Mouse (Mus musculus): ENCODE measurements around the gene Bcl2a1a.
"Not testable (repeated sequence)": the region's sequence is repeated elsewhere in the genome, so short reads cannot be mapped to it uniquely, and the experiment has no call there.

Bcl2a1a gene

DNA sequence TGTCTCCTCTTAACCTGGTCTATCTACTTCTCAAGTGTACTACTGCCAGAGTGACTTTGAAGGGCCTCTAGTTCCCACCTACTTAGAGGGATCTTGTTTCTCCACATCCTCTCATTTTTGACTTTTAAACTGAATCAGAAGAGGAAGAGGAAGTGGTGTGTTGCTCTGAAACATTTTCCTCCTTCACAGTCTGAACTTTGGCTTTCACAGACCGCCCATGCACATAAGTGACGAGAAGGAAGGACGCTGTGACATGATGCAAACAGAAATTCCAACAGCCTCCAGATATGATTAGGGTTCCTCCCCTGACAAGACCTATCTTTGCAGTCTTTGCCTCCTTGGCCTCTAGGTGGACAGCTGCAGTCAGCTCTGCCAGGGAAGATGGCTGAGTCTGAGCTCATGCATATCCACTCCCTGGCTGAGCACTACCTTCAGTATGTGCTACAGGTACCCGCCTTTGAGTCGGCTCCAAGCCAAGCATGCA is at the start of gene Bcl2a1a:
TSS of gene Bcl2a1a (plus strand) at position 231 of the 484 bp plus-strand sequence.
- not testable (repeated sequence) for DNase-seq

DNA sequence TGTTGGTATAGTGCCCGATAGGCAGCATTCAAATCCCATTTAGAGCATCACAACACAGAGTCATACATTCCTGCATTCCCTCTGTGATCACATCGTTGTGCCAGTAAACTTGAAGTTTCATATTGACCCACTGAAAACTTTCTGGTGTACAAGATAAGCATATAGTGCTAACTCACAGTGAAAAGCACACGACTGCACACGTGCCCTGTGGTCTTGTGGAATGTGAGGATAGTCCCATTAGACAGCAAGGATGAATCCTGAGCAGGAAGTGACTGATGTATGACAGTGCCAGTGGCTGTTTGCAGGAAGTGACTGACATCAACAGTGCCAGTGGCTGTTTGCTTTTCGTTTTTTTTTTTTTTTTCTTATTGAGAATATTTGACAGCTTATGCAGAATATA is 40.1 kb upstream of the Bcl2a1a start:
- DNase-seq: not testable (repeated sequence)

DNA sequence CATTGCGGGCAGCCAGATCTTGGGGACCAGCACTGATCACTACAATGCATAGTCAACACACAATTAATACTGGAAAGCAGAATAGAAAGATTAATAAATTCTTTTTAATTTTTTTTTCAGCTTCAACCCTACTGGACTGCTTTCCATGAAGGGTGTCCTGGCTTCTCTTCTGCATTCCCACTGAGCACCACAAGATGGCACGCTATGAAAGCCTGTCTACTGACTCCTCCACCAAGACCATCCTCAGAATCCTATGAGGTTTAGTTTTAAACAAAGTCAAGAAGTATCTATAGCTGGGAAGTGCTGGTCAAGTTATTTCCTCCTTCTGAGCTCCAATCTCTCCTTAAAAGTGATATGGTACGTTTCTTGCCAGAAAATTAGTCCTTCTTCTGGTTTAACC is 18.4 kb upstream of the Bcl2a1a start:
- DNase-seq: not testable (repeated sequence)

DNA sequence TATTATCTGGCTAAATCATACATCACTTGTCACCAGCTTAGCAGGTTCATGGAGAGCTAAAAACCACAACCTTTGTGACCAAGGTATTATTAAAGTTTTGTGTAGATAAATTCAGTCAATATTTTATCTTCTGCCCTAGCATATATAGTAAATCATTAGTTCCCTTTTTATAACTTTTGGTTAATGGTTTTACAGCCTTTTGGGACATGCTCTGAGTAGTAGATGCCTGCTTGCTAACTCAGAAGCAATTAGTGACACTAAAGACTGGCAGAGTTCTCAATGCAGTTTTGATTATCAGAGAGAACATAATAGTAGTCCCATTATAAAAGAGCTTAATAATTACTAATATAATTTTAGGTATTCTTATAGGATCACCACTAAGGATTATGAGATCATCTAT is 5.2 kb upstream of the Bcl2a1a start:
- not testable (repeated sequence) for DNase-seq

DNA sequence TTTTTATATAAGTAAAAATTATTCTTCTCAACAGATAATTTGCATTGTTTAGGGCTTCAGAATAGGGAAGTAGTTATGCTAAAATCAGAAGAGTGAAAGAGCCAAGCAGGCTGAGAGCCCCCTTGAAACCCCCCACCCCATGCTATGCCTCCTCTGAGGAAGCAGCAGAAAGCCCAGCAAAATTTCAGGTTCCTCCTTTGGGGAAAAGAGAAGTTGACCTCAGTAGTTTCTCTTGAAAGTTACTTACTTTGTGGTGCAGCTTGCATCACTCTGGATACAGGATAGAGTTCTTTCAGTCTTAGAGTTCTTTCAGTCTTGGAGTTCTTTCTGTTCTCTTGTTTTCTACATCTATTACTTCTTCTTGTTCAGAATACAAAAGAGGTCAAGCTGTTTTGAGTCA is 3.5 kb upstream of the Bcl2a1a start:
- DNase-seq: not testable (repeated sequence)

DNA sequence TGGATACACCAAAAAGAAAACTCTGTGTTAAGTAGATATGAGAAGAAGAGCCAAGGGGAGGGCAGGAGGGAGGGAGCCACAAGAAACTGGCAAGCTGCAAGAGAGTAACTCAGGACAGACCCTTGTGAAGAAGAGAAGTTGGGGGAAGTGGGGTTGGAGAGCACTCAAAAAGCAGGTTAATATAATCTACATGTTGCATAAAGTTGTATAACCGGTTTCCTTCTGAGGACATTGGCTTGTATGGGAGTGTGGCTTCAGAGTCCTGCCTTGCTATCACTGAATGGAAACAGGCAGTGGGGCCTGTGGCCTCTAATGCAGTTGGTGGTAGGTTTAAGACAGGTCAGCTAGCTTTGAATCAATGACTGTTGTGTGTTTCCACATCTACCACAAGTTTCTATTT is 1.5 kb upstream of the Bcl2a1a start:
- DNase-seq: not testable (repeated sequence)

DNA sequence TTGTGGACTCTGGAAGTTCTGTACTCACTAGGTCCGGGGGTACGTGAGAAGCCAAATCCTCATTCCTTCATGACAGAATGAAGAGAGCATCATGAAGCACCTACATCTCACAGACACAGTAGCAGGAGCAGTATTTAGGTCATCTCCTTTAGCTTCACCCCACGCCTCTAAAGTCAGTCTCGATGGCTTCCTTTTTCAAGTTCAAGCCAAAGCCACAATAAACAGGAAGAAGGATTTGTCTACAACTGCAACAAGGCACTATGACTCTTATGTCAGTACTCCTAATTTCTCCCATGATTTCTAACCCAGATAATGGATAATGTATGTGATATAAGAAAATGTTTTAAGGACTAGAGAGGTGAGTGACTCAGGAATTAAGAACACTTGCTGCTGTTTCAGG is 665 bp upstream of the Bcl2a1a start:
- DNase-seq: not testable (repeated sequence)

DNA sequence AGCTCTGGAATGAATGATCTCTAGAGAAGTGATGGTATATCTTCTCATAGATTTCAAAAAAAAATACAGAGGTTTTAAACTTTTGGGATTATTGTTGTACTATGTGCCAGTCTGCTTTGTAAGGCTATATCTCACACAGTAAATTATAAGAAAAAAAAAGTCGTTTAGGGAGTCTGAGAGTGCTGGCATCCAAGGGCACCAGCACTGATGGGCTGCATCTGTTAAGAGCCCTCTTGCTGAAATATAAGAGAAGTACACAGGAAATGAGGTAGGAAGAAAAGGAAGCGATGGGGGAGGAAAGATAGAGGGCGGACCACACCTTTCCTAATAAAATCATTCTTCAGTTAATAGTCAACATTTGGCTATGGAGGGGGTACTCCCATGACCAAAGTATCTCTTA is 2.2 kb downstream of the Bcl2a1a start:
- DNase-seq: no peak

DNA sequence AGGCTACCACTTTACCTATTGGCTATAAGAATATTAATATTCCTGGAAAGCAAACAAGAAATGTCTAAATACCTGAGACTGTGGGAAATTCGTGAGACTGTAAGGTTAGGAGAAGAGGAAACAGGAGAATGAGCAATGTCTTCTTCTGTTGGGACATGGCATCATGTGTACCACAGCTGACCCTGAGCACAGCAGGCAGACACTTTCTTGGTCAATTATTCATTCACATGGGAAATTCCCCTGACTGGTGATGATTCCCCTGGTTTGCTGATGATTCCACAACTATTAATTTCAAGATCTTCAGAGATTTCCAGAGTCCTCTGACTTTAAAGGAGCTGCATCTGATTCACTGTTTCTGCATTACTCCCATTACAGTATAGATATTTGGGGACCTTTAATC is 3.3 kb downstream of the Bcl2a1a start:
- DNase-seq: not testable (repeated sequence)

DNA sequence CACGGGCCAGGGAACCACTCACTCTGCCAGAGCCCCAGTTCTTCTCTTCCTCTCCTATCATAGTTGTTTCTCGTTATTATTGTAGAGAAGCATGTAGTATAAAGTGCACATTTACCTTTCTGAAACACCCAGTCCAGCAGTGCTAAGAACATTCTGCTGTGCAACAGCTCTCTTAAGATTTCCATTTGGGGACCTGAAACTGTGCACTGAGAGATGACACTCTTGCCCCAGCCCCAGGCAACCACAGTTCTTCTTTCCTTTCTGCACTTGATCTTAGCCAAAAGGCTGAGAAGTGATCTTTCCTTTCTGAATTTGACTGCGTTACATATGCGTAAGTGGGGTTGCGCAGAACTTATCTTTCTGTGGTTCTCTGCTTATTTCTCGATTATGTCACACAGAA is 9.8 kb downstream of the Bcl2a1a start:
- DNase-seq: not testable (repeated sequence)

DNA sequence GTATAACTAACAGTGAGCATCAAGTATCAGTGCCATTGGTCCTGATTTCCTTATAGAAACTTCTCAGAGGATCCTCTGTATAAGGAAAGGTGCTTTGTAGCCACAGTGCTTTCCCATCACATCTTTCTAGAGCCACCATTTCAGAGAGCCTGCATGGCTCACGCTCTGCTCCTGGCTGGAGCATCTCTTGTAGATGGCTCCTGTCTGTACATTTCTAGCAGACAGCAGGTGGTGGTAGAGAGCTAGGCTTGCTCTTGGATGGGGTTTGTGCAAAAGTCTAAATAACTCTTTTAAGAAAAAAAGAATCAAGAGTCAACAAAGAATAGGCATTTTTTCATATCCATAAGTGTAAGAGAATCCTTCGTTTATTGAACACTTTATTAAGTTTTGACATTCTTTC is 12.8 kb downstream of the Bcl2a1a start:
- DNase-seq: not testable (repeated sequence)

DNA sequence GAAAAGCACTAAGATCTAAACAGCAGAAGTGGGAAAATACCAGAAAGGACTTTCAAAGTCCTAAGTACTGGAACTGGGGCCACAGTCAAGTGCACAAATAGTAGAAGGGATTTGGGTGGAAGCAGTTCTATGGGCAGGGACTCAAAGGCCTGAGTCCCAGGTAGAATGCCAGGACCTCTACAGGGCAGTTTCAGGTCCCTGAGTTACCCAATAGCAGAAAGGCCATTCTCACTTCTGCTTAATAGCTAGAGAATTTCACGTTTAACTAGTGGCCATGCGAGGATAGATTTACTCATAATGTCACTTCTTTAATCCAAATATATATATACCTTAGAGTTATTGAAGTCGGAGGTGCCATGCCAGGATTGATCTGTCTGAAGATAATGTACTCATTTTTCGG is 20.2 kb downstream of the Bcl2a1a start:
- DNase-seq: not testable (repeated sequence)

DNA sequence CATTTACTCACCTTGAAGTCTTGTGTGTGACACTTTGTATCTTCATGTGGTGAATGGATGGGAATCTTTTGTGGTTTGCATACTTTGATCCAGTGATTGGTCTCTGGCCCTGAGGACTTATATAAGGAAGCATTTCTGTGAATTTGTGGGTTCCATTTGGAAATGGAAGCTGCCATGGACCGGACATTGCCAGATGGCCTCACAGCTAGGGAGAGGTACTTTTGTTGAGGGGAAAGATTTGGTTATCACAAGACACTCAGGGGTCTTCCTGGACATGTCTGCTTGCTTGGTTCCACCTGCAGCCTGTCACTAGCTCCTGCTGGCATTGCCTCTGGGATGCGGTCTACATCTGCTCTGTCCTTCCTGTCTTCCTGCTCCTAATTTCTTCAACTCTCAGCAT is 23.1 kb downstream of the Bcl2a1a start:
- DNase-seq: not testable (repeated sequence)

DNA sequence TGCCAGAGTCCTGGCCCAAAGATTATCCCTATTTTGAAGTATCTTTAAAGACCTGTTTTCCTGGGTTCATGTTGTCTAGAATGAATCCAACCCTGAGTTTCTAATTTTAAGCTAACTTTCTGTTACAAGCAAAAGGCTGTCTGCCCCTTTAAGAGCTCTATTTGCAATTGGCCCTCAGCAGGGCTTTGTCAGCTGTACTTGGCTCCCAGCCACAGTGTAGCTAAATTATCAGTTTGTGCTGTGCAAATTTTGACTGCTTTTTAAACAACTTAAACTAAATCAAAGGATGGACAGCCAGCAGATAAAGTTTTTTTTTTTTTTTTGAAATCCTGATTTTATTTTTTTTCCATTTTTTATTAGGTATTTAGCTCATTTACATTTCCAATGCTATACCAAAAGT is 44.8 kb downstream of the Bcl2a1a start:
- not testable (repeated sequence) for DNase-seq
